Mouse (Mus musculus) CH12.LX (cell line): ENCODE measurements around the gene Errfi1.

Experiments
- EP300 ChIP-seq: IDR thresholded peaks from 2 replicates; pipeline ENCODE4 v1.6.1; 2011; ENCODE audit warnings: low read length, improper control_type of control experiment
- HCFC1 ChIP-seq: IDR thresholded peaks from 2 replicates; pipeline ENCODE4 v1.6.1; 2012; ENCODE audit warnings: low read depth, mild to moderate bottlenecking, inconsistent platforms, low read length, improper control_type of control experiment
- USF2 ChIP-seq: conservative IDR thresholded peaks from 2 replicates; pipeline ENCODE4 v1.6.1; 2011; ENCODE audit warnings: low read depth, low read length, improper control_type of control experiment
- ZKSCAN1 ChIP-seq: IDR thresholded peaks from 2 replicates; pipeline ENCODE4 v1.6.1; 2012; ENCODE audit warnings: low read depth, inconsistent platforms, low read length, improper control_type of control experiment, borderline replicate concordance

DNA sequence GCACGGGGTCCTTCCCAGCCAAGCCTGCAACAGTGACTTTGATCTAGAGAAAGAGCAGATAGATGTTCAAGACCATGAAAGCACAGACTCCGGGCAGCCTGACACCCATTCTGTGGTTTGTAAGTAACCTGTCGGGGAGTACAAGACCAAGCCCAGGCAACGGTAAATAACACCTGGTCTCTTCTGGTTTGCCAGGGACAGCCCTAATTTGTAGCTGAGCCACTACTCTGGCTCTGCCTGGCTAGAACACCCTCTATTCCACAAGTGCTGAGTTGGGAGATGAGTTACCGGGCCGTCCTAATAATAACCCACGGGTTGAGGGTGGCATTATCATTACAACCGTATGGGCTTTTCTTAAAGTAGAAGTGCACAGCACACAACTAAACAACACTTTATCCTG lies 53.4 kb downstream of the Errfi1 start:
- no peak for TF ChIP-seq HCFC1
- TF ChIP-seq USF2, result no peak
- no peak for TF ChIP-seq ZKSCAN1
- no peak for TF ChIP-seq EP300
